Mouse (Mus musculus) urinary bladder, adult 2 months (tissue): Measurements from ENCODE around the gene Rasa3. TPM values are rescaled to one million over a fixed set of nuclear protein-coding genes. Genes with fewer than 3 reads are reported as not detected.

Experiments
- DNase-seq: peaks from one replicate; pipeline ENCODE4 v3.0.0; 2022; ENCODE audit warnings: low spot score
- polyA plus RNA-seq: library from polyadenylated mRNA; depleted of rRNA; stranded (reverse); fragments of >200 nt; gene quantifications from 2 replicates; pipeline ENCODE4 v1.2.3, GENCODE M21; 2012

Rasa3 gene
- polyA plus RNA-seq, 1 experiment, result 49.5 TPM

DNA sequence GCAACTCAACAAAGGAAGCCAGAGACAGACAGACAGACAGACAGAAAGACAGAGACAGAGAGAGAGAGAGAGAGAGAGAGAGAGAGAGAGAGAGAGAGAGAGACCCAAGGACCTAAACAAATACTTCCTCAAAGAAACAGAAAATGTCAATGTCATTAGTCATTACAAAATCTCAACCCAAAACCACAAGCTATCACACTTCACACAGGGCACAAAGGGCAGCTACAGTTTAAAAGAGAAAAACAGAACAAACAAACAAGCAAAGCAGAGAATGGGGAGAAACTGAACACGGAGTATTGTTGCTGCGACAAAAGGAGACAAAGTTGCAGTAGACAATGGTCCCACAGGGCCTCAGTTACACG lies 28.3 kb downstream of the Rasa3 start:
- DNase-seq, result no peak

DNA sequence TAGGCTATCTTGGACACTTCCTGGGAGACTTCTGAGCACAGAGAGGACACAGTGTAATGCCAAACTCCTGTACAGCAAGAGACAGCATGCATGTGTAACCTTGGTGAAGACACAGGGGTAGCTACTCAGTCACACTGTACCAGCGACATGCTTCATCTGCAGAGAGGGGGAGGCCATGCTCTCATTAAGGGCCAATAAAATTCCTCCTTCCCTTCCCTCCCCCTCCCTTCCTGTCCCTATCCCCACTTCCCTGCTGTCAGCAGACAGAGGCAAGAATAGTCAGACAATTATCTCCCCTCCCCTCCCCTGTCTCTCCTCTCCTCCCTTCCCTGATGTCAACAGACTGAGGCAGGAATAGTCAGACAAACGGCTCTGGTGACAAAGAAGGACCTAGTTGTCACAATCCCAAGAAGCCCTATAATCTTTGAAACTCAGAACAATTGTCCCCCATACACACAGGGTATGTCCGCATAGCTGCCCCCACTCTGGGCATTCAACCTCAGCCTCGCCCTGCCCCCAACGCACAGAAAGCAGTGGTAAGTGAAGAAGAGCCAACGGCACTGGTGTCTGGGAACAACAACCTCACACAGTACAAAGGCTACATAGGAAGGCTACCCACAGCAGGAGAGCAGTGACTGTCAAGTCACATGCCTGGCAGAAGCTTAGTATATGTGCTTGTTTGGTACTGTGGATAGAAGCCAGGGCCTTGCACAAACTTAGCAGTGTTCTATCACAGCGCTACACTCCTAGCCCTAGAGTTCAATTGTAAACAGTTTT lies 28.8 kb downstream of the Rasa3 start:
- no peak for DNase-seq

DNA sequence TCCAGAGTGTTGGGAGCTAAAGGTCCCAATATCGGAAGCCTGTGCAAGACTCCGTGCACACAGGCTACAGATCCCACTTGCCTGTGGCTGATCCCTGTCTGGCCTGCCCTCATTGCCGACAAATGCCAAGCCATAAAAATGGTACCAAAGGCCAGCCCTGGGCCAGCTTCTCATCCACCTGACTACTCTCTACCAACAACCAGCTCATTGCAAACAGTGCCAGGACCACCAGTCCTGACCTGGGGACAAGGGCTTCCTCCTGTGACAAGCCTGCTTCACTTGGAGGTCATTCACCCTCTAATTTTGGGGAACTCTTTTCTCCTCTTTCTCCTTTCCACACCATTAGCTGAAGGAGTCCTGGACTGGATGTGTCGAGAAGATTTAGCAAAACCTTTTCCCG lies 29.8 kb downstream of the Rasa3 start:
- no peak for DNase-seq

DNA sequence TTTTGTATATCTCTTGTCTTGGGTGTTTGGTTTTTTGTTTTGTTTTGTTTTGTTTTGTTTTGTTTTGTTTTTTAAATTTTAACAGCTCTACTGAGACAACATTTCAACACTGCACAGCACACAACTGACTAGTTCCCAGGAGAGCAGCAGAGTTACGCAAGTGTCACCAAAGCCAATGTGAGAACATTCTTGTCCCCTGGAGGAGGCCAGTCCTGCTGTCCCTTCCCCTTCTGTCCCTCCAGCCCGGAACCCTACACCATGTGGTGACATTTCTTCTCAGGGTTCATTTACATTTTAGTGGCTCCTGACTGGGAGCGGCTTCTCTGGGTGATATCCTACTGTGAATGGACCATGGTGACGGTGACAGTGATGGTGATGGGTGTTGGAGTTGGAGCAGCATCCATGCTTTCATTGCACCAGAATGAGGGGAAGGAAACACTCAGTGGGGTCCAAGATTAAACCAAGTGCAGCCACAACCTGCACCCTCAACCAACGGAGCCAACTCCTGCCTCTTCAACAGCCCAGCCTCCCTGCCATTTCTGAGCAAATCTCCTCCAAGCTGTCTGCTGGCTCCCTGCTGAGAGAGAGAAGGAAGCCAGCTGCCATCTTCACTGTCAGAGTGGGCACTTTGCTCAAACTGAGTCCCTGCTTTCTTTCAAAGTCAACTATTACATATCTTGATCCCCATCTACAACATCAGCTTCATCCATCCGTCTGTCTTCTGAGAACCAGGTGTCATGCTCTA lies 32.3 kb downstream of the Rasa3 start:
- DNase-seq, result no peak

DNA sequence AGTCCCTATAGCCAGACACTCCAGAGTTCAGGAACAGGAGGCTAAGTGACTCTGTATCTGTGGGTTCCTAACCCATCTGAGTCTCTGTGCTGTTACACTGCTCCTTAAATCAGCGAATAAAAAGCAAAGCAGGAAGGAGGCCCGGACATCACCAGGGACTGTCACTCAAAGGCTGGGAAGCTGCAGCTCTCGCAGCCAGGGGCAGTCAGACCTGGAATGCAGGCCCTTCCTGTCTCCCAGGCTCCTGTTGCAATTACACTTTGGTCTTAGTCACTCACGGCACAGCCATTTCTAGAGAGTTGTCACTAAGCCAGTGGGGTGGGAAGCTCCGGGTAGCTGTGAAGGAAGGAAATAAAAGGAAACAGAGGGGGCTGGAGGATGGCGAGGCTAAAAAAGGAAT lies 33.2 kb downstream of the Rasa3 start:
- no peak for DNase-seq

DNA sequence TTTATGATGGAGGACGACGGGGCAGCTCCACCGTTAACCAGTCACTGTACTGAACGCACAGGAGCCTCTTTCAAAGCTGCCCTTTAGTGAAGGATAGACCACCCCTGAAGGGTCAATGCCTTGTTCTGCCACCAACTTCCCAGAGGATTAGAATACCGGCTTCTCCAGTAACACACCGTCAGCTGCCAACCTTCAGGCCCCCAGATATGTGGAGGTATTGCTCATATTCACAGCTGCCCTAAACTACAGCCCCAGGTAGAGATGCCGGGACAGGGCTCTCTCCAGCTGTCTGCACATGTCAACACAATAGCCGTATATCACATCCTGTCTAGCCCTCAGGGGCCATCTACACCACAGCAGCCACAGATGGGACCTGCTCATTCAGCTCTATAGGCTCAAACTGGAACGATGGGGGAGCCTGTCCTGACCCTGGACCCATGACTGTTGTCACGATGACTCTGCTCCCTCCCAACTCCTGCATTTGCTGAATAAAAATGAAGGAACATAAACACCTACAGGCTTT lies 34.7 kb downstream of the Rasa3 start:
- DNase-seq, result no peak

DNA sequence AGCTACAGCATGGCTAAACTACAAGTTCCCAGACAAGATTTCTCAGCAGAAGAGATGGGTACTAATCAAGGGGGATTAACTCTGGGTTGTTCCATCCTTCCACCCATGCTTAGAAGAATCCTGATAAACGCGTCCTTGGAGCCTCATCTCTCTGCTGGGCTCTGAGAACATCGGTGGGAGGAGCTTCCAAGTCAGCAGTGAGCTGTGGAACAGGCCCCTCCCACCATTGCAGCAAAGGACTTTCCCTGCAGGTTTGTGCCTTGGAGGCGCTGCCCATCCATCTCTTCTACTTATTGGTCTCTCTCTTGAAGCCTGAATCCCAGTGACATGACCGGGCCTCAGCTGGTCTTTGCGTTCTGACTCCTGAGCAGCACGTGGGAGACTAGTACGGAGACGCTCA lies 36.2 kb downstream of the Rasa3 start:
- DNase-seq, result no peak

DNA sequence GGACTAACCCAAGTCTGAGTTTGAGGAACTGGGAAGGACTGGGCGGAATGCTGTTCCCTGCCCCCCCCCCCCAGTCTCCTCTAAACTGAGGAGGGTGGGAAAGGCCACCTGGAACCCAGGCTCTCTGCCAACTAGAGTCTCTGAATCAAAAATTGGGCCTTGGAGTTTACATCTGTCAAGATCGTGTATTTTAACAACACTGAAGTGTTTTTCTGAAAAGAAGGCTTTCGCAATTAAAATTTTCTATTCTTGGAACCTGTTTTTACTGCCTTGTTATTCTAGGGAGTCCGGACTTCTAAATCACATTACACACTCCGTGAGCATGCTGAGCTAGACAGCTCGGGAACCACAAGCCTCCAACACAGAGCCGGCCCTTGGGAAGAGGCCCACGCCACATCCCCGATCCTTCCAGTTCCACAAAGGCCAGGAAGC lies 36.9 kb downstream of the Rasa3 start:
- no peak for DNase-seq

DNA sequence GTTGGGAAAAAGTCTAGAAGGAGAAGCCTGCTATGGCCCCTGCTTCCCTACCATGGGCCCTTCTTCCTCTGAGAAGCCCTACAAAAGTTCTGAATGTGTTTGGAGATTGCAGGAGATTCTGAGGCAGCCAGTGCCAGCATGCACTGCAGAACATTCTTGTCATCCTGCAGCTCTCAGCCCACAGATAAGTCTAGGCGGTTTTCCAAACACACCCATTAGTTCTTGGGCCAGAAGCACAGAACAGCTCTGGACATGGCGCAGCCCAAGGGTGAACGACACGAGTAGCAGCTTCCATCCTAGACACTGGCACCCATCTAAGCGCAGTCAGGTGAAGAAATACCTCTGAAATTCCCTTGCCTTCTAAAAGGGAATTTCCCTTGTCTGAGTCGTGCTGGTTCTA lies 44.3 kb downstream of the Rasa3 start:
- DNase-seq, result no peak

DNA sequence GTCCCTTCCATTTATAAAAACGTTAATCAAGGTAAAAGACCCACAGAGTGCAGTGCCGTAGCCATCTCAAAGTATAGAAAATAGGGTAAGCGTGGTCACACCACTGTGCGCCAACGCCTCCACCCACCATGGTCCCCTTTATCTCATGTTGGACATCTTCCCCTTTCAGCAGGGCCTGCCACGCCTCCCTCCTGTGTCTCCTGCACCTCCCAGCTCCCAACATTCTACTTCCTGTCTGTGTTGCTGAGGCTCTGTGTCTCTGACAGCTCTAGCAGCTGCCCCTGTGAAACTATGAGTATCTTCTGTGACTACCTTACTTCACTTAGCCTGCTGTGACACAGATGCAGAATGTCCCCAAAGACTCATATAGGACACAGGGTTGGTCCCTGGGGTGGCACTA lies 45.1 kb downstream of the Rasa3 start:
- DNase-seq, result no peak

DNA sequence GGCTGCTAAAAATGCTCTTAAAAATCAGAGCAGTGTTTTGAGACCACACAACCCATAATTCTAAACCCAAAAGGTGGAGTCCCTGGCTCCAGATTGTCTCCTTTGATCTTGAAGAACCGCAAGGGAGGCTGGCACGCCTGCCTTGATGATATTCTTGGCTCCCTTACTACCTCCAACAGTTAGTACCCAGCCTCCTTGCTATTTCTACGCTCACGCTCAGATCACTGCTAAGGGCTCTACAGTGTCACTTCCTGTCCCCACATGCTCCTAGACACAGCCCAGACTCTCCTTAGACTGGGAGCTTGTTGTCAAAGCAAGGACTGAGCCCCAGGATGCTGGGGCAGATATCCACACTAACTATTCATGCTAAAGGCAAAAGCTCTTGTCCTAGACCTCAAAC lies 46.6 kb downstream of the Rasa3 start:
- no peak for DNase-seq

DNA sequence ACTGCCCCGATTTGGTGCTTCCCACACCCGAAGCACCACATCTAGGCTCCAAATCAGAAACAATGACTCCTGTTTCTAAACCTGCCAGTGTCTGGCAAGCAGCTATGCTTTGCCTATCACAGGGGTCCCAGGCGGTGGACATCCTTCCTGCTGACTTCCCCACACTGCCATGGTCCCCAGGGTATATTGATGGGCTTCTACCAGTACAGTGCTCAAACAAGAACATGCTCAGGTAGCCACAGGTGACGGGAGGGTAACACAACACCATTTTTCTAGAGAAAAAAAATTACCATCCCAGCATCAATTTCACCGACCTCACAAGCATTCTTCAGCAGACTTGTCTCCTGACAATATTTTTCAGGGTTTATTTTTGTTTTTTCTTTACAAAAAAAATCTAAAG lies 47.2 kb downstream of the Rasa3 start:
- DNase-seq, result no peak

DNA sequence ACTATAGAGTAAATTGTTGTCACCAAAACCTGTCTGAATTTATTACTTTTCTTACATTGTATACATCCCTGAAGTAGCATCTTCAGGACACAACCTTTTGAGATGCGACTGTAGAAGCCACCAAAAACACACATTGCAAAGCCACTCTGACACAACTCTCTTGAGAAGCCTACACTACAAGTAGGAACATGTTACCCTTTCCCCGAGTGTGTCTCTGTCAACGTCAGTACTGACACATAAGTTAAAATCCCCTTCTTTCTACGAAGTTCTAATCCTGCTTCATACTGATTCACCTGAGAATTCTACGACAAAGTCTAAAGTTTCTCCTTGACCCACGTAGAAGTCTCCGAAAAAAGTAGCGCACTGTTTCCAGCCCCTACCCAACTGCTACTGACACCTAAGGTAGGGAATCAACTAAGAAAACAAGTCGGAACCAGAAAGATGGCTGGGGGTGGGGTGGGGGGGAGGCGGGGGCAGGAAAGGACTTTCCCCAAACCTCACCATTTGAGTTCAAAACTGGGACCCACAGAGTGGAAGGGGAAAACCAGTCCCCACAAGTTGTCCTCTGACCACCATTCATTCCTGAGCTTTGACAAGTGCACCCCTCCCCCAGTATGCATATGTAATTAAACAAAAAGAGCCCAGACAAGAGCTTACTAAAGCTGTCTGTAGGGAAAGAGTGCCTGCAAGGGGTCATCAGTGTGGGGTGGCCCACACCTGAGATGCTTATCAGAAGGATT lies 47.9 kb downstream of the Rasa3 start:
- DNase-seq, result no peak

DNA sequence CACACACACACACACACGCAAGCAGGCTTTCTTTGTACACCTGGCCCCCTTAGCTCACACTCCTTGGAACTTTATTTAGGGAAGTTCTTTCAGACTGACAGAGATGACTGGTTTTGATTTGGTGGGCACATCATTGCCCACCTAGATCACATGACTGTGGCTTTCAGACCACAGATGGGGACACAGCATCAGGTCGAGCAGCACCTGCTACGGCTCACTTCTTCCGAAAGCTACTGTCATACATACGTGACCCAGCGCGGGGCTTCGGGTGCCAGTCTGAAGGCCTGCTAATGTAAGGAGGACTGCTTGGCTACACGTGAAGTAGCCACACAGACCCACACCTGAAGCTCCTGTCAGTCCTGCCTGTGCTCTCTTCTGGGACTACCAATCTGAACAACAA lies 49.3 kb downstream of the Rasa3 start:
- no peak for DNase-seq

DNA sequence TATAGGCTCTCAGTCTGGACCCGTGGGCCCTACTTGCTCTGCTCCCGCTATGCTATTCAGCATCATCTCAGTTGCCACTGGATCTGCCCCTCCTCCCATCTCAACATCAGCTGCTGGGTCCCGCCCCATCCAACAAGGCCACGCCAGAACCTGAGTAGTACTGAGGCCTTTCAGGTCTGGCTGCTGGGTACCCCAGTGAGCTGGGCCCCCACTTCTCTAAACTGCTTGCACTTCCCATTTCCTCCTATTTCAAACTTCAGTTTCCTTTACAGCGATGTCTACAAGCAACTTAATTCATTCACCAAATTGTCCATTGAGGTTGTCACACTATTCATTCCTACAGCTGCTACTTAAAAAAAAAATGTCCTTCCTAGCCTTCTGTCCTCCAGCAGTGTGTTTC lies 49.8 kb downstream of the Rasa3 start:
- DNase-seq, result no peak

DNA sequence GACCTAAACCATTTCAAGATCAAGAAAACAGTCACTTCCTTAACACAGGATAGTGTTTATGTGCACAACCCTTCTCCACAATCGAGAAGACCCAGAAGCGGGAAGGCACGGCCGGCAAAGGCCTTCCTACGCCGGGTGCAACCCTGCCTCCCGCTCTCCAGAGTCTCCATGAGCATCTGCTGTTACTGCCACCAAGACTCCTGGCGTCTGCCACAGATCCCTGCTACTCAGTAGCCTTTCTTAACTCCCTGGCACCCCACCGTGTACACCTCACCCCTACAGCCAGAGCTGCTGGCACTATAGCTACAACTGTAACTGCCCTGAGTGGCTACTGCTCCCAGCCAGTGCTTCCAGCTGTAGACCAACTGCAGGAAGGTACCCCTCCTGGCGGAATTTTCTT lies 51.3 kb downstream of the Rasa3 start:
- no peak for DNase-seq

DNA sequence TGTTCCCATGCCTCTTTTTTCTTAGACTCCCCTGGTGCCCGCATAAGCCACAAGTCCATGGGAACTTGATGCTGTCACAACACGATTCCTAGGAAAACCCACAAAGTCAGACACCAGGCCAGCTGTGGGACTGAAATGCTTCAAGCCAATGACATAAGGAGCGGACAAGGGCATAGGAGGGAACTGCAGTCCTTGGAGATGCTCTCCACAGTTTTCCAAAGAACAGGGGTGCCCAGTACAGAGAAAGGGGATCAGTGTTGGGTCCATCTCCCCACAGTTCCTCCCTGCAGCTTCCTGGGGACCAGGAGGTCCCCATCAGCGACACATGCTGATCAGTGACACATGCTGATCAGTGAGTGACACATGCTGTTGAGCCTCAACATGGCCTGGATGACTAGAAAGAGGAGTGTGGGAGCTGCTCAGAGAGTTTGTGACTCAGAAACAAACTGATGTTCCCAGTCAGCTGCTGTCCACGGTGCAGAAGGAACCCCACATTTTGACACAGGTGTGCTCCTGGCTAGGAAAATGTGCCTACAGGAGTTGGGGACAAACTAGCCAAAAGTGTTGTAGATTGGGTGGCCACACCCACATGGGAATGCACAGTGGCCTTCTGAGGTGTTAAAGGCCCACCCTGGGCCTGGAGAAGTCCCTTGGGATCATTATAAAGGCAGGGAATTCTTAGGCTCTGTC lies 52.0 kb downstream of the Rasa3 start:
- no peak for DNase-seq

DNA sequence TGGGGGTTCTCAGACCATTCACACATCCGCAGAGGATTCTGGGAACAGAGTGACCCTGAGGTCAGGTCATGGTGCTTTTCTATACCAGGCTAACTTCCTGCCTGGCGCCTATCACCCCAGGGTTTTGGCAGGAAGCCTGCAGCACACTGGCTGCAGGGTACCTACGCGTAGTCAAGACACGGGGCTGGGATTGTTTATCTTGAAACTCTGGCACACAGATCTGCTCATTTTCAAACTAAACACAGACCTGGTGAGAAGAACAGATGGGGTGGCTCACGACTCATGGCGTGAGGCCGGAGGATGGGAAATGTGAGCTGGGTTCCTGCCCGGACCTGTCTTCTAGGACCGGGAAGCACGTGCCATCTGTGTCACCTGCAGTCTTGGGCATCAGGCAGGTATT lies 52.5 kb downstream of the Rasa3 start:
- no peak for DNase-seq

DNA sequence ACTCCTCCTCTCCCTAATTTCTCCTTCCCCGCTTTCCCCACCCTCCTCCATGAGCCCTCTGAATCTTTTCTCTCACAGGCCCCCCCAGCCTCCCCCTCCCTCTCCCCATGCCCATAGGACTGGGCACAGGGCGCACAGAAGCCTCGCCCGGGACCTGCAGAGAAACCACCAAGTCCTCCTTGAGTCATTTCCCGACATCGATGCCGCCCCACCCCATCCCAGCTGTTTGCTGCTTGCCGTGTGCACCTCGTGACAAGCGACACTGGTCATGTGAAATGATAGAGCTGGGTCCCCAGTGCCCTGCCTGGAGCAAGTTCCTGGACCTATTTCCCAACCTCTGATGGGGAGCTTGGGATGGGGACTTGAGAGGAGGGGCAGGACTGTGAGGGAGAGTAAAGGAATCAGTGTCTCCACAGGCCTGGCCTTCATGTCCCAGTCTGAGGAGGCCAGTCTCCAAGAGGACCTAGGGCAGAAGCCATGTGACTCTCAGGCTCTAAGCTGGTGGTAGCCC lies 53.4 kb downstream of the Rasa3 start:
- DNase-seq, result no peak

DNA sequence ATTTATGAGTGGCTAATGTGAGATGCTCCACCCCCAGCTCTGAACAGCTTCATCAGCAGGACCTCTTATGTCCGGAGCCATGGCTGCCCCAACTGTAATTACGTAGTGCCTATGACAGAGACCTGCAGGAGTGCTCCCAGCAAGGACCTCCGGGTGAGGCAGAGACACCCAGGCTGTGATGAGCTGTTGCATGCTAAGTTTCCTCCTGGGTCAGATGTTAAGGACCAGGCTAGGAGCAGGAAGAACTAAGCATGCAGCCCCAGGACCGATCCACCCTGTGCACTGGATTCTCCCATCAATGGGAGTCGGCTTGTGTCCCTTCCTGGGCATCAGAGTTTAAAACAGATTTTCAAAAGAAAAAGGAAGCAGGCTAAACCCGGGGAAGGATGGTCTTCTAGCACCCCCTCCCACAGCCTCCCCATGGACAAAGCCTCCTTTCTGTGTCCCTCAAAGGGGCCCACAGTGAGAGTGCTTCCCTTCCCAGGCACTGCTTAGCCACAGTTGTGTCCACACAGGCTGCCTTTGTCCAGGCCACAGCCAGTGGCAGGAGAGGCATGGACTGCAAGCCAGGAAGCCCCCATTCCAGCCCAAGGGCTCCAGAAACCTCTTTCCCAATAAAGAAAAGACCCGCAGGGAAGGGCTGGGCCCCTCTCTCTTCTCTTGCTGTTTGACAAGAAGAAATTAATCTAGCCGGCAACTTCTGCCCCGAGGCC lies 54.2 kb downstream of the Rasa3 start:
- no peak for DNase-seq

DNA sequence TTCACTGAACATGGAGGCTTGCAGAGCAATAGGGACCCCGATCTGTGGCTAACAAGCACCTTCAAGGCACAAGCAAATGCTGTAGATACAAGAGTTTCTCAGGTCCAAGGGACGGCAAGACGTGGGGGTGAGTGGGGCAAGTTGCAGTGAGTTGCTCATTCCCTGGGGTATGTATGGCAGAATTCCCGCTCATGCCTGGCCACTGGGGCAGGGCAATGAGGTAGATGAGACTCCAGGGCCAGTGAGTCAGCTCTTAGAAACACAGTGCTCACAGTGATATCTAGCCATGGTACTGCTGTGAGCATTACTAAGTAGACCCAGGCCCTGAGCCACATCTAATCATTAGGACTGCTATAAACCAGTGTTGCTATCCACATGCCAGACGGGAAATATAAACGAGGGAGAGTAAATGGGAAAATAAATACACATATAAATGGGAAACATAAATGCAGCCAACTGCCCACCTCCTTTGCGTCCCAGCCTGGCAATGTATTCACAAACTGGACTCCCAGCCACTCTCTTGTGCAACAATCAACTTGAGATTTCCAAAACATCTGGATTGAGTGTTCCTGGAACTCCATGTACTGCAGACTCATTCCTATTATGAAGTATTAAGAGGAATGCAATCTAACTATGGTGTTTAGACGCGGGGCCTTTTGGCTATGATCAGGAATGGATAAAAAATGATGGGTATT lies 57.0 kb downstream of the Rasa3 start:
- DNase-seq, result no peak
